Mouse (Mus musculus): ENCODE data around the gene Uso1. TPM values are rescaled to one million over a fixed set of nuclear protein-coding genes. Genes with fewer than 3 reads are reported as not detected.

Uso1 gene
- total RNA-seq, 1 experiment: 51.6 TPM

DNA sequence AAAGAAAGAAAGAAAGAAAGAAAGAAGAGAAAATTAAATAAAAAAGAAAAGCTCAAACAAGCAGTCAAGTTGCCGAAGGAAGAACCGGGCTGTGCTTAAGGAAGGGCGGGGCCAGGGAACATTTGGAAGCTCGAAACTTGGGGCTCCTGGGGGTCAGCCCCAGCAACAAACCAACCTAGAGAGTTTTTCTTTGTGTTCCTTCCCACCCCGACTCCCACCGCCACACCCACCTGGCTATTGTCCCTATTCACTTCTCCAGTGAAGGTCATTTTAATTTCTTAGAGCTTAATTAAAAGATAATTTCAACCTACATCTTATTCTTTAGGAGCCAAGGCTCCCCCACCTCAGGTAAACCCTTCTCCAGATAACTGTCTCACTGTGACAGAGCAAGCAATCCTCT lies 25.6 kb upstream of the Uso1 start:
- H3K36me3 ChIP-seq (ENCODE audit: control insufficient read depth, insufficient read depth, low read length, poor library complexity, severe bottlenecking): no peaks in the 10 kb centered on the region
- H3K27ac ChIP-seq (ENCODE audit: insufficient read depth, low read depth, low read length, poor library complexity, severe bottlenecking): peak overlapping the region; percentile 99; the same call in 1 of the 2 replicates
- H3K9ac ChIP-seq (ENCODE audit: insufficient read depth, low read depth, low read length, poor library complexity, severe bottlenecking): no peak overlapping the region
- H3K9me3 ChIP-seq (ENCODE audit: control insufficient read depth, insufficient read depth, low read depth, low read length): no peaks in the 10 kb centered on the region
- peaks cover 0 to 13% of the 10 kb centered on the region in 2 experiments; a peak in 2 of 4 replicates for H3K4me1 ChIP-seq (ENCODE audit: control insufficient read depth in 2 of 2, insufficient read depth in 2 of 2, low read length in 2 of 2, poor library complexity in 1 of 2)
- peak; percentile 74 for DNase-seq (ENCODE audit: low read depth, low spot score)
- TF ChIP-seq MAFK (IDR thresholded peaks at IDR 0.05; ENCODE audit: insufficient read depth, low read depth, low read length): no peak
- TF ChIP-seq HCFC1 (IDR thresholded peaks at IDR 0.05; ENCODE audit: borderline replicate concordance, insufficient read depth, low read length): no peak
- TF ChIP-seq ZNF384 (IDR thresholded peaks at IDR 0.05; ENCODE audit: low read depth, low read length): no peak
- no peak for TF ChIP-seq CHD2 (IDR thresholded peaks at IDR 0.05; ENCODE audit: low read depth, low read length)
- no peak for TF ChIP-seq ZC3H11A (IDR thresholded peaks at IDR 0.05; ENCODE audit: borderline replicate concordance, low read depth, low read length)
- peak overlapping the region; percentile 0 to 17; a peak in 1 of 4 replicates for H3K4me3 ChIP-seq (ENCODE audit: insufficient read depth in 1 of 2, low read depth in 1 of 2, low read length in 2 of 2, poor library complexity in 1 of 2, severe bottlenecking in 1 of 2)
- in situ Hi-C loops (cut with MboI; ENCODE audit: low sequenced_read_pairs in 2 of 2, unreplicated experiment in 2 of 2): no loop called here

DNA sequence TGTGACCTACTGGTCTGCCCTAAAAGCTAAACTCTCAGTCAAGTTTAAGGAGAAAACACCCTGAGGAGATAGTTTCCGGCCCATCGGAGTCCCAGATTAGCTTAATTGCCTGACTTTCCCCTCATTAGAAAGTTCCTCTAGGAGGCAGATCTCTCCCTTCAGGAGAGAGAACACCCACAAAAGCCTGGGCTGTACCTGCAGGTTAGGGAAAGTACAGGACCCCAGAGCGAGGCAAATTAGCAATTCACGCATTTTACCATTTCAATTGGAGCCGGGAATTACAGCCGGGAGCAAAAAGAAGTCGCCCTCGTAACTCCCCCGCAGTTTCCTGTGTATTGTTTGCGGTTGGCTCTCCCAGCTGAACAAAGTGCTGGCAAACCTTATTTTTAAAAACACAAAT lies 25.2 kb upstream of the Uso1 start:
- in situ Hi-C loops (cut with MboI; ENCODE audit: low sequenced_read_pairs in 2 of 2, unreplicated experiment in 2 of 2): no loop called here
- DNase-seq (ENCODE audit: low read depth, low spot score): peak; percentile 93
- Histone ChIP-seq H3K4me1 (ENCODE audit: control insufficient read depth in 2 of 2, insufficient read depth in 2 of 2, low read length in 2 of 2, poor library complexity in 1 of 2) (peaks cover 0 to 17% of the 10 kb centered on the region in 2 experiments; a peak in 2 of 4 replicates), H3K4me3 (ENCODE audit: insufficient read depth in 1 of 2, low read depth in 1 of 2, low read length in 2 of 2, poor library complexity in 1 of 2, severe bottlenecking in 1 of 2) (peak overlapping the region; percentile 6 to 34), H3K36me3 (ENCODE audit: control insufficient read depth, insufficient read depth, low read length, poor library complexity, severe bottlenecking) (no peaks in the 10 kb centered on the region), H3K9me3 (ENCODE audit: control insufficient read depth, insufficient read depth, low read depth, low read length) (no peaks in the 10 kb centered on the region), H3K9ac (ENCODE audit: insufficient read depth, low read depth, low read length, poor library complexity, severe bottlenecking) (0 out of 2 replicates have a peak overlapping the region, but pooled peaks have one; percentile 56), H3K27ac (ENCODE audit: insufficient read depth, low read depth, low read length, poor library complexity, severe bottlenecking) (peak overlapping the region; percentile 99)
- no peak for TF ChIP-seq ZC3H11A (IDR thresholded peaks at IDR 0.05; ENCODE audit: borderline replicate concordance, low read depth, low read length)
- peak; percentile 68 for TF ChIP-seq CHD2 (IDR thresholded peaks at IDR 0.05; ENCODE audit: low read depth, low read length)
- no peak for TF ChIP-seq ZNF384 (IDR thresholded peaks at IDR 0.05; ENCODE audit: low read depth, low read length)

DNA sequence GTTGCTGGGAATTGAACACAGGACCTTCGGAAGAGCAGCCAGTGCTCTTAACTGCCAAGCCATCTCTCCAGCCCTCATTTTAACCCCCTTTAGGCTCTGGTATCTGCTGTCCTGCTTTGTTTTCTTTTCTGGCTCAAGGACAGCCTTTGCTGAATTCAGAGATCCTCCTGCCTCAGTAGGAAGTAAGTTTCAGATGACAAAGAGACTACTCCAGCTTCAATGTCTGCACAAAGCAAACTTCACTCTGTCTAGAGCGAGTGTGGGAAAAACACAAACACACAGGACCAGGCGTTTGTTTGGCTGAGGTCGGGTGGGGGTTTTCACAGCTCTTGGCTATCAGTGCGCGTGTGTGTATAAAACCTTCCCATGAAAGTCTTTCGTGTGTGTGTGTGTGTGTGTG lies 24.3 kb upstream of the Uso1 start:
- Histone ChIP-seq H3K4me1 (ENCODE audit: control insufficient read depth in 2 of 2, insufficient read depth in 2 of 2, low read length in 2 of 2, poor library complexity in 1 of 2) (peaks cover 0 to 19% of the 10 kb centered on the region in 2 experiments; a peak in 2 of 4 replicates), H3K4me3 (ENCODE audit: insufficient read depth in 1 of 2, low read depth in 1 of 2, low read length in 2 of 2, poor library complexity in 1 of 2, severe bottlenecking in 1 of 2) (peak overlapping the region in 1 of 2 experiments; percentile 12; a peak in 1 of 4 replicates), H3K9me3 (ENCODE audit: control insufficient read depth, insufficient read depth, low read depth, low read length) (no peaks in the 10 kb centered on the region), H3K9ac (ENCODE audit: insufficient read depth, low read depth, low read length, poor library complexity, severe bottlenecking) (peak overlapping the region; percentile 36; the same call in 1 of the 2 replicates), H3K36me3 (ENCODE audit: control insufficient read depth, insufficient read depth, low read length, poor library complexity, severe bottlenecking) (no peaks in the 10 kb centered on the region), H3K27ac (ENCODE audit: insufficient read depth, low read depth, low read length, poor library complexity, severe bottlenecking) (peak overlapping the region; percentile 99)
- TF ChIP-seq ZC3H11A (IDR thresholded peaks at IDR 0.05; ENCODE audit: borderline replicate concordance, low read depth, low read length) (no peak), CHD2 (IDR thresholded peaks at IDR 0.05; ENCODE audit: low read depth, low read length) (no peak), MAFK (IDR thresholded peaks at IDR 0.05; ENCODE audit: insufficient read depth, low read depth, low read length) (no peak), ZNF384 (IDR thresholded peaks at IDR 0.05; ENCODE audit: low read depth, low read length) (no peak), HCFC1 (IDR thresholded peaks at IDR 0.05; ENCODE audit: borderline replicate concordance, insufficient read depth, low read length) (no peak)
- DNase-seq (ENCODE audit: low read depth, low spot score): no peak
- in situ Hi-C loops (cut with MboI; ENCODE audit: low sequenced_read_pairs in 2 of 2, unreplicated experiment in 2 of 2): no loop called here

DNA sequence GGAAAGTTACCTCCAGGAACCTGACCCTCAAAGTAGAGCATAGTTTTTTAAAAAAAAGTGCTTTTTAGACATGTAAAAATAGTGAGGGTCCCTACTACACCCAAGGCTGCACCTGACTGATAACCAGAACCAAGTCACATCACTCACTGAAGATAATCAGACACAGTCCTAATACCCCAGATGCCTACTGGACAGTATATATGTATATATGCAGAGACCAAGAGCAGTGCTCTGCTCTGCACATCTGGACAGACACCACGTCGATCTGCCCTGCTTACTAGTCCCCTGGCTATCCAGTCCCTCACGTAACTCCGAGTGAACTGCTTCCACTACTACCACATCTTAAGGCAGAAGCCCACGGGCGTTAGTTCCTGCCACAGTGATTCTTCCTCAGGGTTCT lies 23.5 kb upstream of the Uso1 start:
- in situ Hi-C loops (cut with MboI; ENCODE audit: low sequenced_read_pairs in 2 of 2, unreplicated experiment in 2 of 2): no loop called here
- H3K9ac ChIP-seq (ENCODE audit: insufficient read depth, low read depth, low read length, poor library complexity, severe bottlenecking): peak overlapping the region; percentile 16; the same call in 1 of the 2 replicates
- TF ChIP-seq ZNF384 (IDR thresholded peaks at IDR 0.05; ENCODE audit: low read depth, low read length) (no peak), ZC3H11A (IDR thresholded peaks at IDR 0.05; ENCODE audit: borderline replicate concordance, low read depth, low read length) (no peak), MAFK (IDR thresholded peaks at IDR 0.05; ENCODE audit: insufficient read depth, low read depth, low read length) (no peak), HCFC1 (IDR thresholded peaks at IDR 0.05; ENCODE audit: borderline replicate concordance, insufficient read depth, low read length) (no peak), CHD2 (IDR thresholded peaks at IDR 0.05; ENCODE audit: low read depth, low read length) (no peak)

More for the DNA sequence above, 23.5 kb upstream of the Uso1 start:
- no peak for DNase-seq (ENCODE audit: low read depth, low spot score)
- Histone ChIP-seq H3K27ac (ENCODE audit: insufficient read depth, low read depth, low read length, poor library complexity, severe bottlenecking) (peak overlapping the region; percentile 99; the same call in 1 of the 2 replicates), H3K4me1 (ENCODE audit: control insufficient read depth in 2 of 2, insufficient read depth in 2 of 2, low read length in 2 of 2, poor library complexity in 1 of 2) (peaks cover 0 to 19% of the 10 kb centered on the region in 2 experiments; a peak in 2 of 4 replicates), H3K36me3 (ENCODE audit: control insufficient read depth, insufficient read depth, low read length, poor library complexity, severe bottlenecking) (no peaks in the 10 kb centered on the region), H3K9me3 (ENCODE audit: control insufficient read depth, insufficient read depth, low read depth, low read length) (no peaks in the 10 kb centered on the region), H3K4me3 (ENCODE audit: insufficient read depth in 1 of 2, low read depth in 1 of 2, low read length in 2 of 2, poor library complexity in 1 of 2, severe bottlenecking in 1 of 2) (no peak overlapping the region)

All from ES-E14 (cell line).